Mouse (Mus musculus) CD8-positive naive resting alpha-beta T cell, adult 2 months (primary cell): ENCODE measurements around the gene Snrpf.
"Not testable (repeated sequence)": the region's sequence is repeated elsewhere in the genome, so short reads cannot be mapped to it uniquely, and the experiment has no call there.

Experiments
- DNase-seq, 2 experiments: peaks; one replicate each; pipeline ENCODE4 v3.0.0; 2022; ENCODE audit warnings: low read depth in 2 of 2, low spot score in 2 of 2

Gene Snrpf

GRCm38 (mm10) chr10:93577271-93577886 is 12.1 kb downstream of the Snrpf start:
- peak; percentile 19 to 58 for DNase-seq

- DNase-seq, result no peak
Observed at GRCm38 (mm10) chr10:93575960-93576359, 13.5 kb downstream of the Snrpf start.

- no peak for DNase-seq
Observed at GRCm38 (mm10) chr10:93574966-93575365, 14.5 kb downstream of the Snrpf start.

DNA sequence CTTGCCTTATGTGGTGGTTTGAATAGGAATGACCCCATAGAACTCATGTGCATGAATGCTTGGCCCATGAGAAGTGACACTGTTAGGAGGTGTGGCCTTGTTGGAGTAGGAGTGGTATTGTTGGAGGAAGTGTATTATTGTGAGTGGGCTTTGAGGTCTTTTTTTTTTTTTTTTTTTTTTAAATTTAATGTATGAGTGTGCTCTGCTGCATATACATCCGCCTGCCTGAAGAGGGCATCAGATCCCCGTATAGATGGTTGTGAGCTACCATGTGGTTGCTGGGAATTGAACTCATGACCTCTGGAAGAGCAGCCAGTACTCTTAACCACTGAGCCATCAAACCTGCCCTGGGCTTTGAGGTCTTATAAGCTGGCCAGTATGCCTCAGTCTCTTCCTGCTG is 17.3 kb downstream of the Snrpf start:
- DNase-seq, result no peak

DNA sequence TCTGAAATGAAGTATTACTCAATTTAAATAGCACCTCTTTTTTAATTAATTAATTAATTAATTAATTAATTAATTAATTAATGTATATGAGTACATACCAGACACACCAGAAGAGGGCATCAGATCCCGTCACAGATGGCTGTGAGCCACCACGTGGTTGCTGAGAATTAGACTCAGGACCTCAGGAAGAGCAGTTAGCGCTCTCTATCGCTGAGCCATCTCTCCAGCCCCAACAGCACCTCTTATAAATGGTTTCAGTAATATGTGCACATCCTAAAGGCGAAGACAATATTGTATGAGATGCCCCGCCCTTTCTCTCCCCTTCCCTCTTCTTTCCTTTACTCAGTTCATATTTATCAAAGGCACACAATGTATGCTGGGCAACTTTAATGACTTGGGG is 20.8 kb downstream of the Snrpf start:
- DNase-seq, result no peak

- no peak for DNase-seq
Observed at GRCm38 (mm10) chr10:93567841-93568566, 21.5 kb downstream of the Snrpf start.

DNA sequence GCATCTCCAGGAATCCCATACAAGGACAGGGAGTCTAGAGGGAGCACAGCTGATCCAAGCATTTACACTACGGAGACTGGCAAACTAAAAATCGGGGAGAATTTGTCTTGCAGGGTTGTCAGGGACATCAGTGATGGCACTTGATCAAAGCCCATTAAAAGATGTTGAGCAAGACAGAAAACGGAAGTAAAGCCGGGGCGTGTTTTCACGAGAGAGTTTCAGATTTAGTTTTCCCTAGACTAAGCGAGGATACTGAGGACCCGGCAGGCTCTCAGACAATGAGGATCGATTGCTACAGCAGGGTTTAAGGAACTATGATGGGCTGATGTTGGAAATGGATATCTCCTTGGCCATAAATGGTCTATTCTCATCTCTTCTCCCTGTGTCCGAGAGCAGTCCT is 22.4 kb downstream of the Snrpf start:
- DNase-seq, result no peak

DNA sequence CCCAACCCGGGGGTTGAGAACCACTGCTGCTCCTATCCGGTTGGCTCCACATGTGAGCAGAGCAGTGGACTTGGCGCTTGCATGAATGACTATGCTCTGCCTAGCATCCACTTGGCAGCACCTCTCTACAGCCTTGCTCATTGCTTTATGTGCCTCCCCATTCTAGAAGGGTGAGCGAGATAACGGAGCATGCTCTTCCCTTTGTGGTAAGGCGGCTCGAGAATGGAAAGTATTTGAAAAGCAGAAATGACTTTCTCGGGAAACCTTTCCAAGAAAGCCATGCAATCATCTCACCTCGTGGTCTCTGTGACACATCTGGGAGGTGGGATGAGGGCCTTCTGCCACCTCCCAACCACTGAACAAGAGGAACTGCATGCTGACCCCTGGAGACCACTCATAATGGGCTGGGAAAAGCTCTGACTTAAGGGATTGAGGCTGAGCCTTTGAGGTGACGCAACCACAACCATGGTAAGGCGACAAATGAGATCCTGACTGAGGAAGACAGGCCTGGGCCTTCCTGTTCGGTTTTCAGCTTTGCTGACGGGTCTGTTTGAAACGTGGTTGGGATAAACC is 24.9 kb downstream of the Snrpf start:
- DNase-seq, result no peak

DNA sequence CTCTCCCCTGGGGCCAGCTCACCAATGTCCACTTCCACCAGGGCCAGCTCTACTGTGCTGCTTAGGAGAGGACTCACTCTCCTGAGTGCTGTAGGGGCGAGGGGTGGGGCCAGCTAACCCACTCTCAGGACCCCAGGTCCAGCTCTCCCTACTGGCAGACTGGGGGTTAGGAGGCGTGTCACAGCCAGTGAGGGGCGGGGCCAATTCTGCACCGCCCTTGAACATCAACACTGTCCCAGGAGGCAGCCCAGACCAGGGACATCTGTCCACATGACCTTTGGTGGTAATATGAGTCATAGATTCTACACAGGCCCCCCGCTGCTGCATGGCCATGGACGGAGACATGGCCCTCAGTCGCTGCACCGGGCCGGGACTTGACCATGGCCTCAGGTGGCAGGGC is 29.7 kb downstream of the Snrpf start:
- no peak for DNase-seq

DNA sequence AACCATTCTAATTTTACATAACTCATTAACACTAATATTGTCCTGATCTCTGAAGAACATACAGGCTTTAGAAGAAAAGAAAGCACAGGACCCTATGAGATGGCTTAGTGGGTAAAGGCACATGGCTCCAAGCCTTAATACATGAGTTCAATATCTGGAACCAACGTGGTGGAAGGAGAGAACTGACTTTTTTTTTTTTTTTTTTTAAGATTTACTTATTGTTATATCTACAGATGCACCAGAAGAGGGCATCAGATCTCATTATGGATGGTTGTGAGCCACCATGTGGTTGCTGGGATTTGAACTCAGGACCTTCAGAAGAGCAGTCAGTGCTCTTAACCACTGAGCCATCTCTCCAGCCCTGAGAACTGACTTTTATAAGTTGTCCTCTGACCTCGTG is 31.5 kb downstream of the Snrpf start:
- DNase-seq, result not testable (repeated sequence)

GRCm38 (mm10) chr10:93552596-93552995 is 36.9 kb downstream of the Snrpf start:
- DNase-seq, result no peak

- no peak for DNase-seq
Observed at GRCm38 (mm10) chr10:93549821-93550220, 39.7 kb downstream of the Snrpf start.

DNA sequence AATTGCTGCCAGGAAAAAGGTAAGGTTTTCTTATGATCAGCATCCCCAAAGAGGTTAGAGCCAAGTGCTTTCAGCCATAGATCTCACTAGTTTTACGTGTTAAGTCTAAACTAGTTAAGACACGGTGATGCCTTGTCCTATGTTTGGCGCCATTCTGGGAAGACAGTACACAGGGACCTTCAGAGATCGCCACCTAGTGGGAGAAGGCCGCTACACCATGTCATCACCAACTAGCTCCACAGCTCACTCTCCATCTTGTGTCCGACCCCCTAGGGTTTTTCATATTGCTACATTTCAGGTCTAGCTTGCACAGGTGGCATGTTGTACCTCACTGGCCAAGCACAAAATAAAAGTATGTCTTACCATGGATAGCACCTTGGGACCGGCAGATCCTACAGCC is 40.5 kb downstream of the Snrpf start:
- peak; percentile 59 to 79 for DNase-seq

- no peak for DNase-seq
Observed at GRCm38 (mm10) chr10:93547741-93548270, 41.7 kb downstream of the Snrpf start.

- no peak for DNase-seq
Observed at GRCm38 (mm10) chr10:93544172-93544571, 45.3 kb downstream of the Snrpf start.

DNA sequence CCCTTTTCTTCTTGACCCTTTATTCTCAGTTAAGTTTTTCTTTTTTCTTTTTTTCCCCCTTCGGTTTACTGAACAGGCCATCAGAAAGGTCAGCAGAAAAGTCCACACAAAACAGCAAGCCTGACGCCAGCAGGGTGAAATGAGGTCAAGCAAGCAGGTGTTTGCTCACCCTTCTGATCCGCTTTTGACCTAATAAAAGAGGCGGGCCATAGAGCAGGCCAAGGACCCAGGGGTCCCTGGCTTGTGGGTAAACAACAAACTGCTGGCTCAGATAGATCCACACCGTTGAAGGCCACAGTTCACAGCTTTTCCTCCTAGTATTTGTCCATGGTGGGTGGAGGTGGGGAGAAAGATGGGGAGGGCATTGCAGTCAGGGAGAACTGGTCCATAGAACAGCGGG is 46.3 kb downstream of the Snrpf start:
- DNase-seq, result no peak

DNA sequence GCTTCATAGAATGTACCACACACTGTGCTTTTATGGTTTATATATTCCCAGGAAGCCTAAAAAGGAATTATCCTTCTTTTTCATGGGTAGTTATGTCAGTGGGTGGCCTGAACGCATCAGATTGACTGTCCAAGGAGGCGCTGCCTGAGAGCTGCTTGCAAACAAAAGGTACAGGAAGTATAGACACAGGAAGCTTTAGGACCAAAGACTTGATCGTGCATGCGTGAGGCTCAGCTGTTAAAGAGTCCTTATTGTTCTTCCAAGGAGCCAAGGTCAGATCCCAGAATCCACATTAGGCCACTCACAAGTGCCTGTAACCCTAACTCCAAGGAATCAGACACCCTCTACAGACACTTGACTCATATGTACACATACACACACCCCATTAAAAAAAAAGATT is 47.1 kb downstream of the Snrpf start:
- no peak for DNase-seq

DNA sequence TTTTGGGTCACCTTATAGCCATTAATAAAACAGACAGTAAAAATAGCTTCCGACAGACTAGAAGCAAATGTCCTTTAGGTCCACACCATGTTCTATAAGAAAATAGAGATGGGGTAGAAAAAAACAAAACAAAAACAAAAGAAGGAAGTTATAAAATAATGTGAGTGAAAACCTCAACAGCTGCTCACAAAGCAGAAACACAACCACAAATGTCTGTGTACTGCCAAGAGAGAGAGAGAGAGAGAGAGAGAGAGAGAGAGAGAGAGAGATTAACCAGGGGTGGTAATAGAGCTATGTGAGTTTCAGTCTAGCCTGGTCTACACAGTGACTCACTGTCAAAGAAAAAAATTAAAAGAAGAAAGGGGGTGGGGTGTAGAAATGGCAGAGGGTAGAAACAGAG is 47.9 kb downstream of the Snrpf start:
- DNase-seq, result peak in 1 of 2 experiments; percentile 12

DNA sequence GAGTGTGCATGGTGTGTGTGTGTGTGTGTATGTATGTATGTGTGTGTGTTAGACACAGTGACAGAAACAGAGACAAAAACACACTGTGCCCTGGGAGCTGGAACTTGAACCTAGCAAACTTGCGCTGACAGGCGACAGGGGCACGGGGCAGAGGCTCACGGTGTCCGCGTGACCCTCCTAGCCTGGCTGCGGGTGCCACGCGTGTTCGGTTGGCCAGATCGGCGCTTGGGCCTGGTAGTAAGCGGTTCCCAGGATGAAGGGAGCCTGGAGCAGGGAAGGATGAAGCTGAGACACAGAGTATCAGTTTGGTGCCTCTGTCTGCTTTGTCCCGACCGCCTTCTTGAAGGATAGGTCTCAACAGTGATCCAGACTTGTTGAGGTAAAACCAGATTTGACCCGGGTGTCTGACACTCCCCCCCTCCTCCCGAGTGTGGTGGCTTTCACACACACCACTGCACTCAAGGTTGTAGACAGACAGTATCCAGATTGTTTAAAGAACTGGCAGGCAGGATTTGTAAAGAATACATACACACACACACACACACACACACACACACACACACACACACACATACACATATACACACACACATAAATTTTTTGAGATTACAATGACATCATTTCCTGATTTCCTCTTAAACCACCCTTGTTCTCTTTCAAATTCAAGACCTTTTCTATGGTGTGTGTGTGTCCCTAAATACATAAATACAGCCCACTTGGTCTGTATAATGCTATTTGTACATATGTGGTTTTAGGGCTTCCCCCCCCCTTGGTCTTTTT is 48.9 kb downstream of the Snrpf start, which contains the start of gene Ccdc38:
Ccdc38 (plus strand) TSS at position 202 of the 780 bp plus-strand sequence.
- peak; percentile 29 to 33 for DNase-seq

DNA sequence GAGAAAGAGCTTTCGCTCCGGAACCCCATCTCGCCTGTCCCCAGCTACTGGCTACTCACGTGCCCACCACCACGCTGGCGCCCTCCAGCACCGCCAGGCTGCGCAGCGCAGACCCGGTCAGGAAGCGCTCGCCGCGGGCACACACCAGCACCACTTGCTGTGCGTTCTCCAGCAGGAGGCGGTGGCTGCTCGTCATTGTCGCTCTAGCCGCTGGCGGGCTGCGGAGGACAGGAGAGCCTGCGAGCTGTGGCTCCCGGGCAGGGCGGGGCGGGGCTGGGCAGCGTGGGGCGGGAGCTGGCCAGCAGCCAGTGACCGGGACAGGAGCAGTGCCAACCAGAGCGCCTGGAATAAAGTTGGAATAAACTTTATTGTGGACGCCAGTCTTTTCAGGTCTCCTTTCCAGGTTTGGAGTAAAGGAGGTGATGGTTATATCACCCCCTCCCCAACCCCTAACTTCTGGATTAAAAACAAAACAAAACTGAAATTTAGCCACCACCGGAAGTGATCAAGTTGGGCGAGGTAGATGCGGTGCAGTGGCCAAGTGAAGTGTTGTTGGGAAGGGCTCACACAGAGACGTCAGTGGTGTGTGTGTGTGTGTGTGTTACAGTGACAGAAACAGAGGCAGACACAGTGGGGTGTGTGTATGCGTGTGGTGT is 49.6 kb downstream of the Snrpf start, which contains the start of gene Amdhd1:
Amdhd1 (minus strand) TSS at position 259 of the 656 bp plus-strand sequence.
- peak; percentile 74 to 75 for DNase-seq

GRCm38 (mm10) chr10:93538818-93539217 is 50.7 kb downstream of the Snrpf start:
- DNase-seq, result no peak
